Mouse (Mus musculus) left cerebral cortex, adult 8-10 months (tissue): ENCODE data around the gene Ank3. TPM values are rescaled to one million over a fixed set of nuclear protein-coding genes. Genes with fewer than 3 reads are reported as not detected.
"Not testable (repeated sequence)": the region's sequence is repeated elsewhere in the genome, so short reads cannot be mapped to it uniquely, and the experiment has no call there.

ENCODE experiments used
- DNase-seq, 2 experiments: peaks; one replicate each; pipeline ENCODE4 v3.0.0; 2022; ENCODE audit warnings: low spot score in 2 of 2
- total RNA-seq, 4 experiments: library from RNA; stranded (reverse); gene quantifications; 2 replicates each; pipeline ENCODE4 v1.2.4; 2022

Ank3 gene
- total RNA-seq, 4 experiments from 2014 or later, result 419 to 552 (median 475) TPM

DNA sequence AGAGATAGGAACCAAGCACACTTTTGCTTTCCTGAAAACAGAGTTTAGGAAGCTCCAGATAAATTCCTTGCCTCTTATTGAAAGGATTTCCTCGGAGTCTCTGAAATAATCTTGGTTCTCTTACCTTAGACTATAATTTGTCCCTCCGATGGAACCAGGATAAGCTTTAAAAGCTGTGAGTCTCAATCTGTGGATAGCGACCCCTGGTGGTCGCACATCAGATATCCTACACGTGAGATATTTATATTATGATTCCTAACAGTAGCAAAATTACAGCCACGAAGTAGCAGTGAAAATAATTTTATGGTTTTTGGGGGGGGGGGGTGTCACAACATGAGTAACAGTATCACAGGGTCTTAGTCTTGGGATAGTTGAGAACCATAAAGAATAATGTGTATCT is 491.2 kb downstream of the Ank3 start:
- DNase-seq, result no peak

DNA sequence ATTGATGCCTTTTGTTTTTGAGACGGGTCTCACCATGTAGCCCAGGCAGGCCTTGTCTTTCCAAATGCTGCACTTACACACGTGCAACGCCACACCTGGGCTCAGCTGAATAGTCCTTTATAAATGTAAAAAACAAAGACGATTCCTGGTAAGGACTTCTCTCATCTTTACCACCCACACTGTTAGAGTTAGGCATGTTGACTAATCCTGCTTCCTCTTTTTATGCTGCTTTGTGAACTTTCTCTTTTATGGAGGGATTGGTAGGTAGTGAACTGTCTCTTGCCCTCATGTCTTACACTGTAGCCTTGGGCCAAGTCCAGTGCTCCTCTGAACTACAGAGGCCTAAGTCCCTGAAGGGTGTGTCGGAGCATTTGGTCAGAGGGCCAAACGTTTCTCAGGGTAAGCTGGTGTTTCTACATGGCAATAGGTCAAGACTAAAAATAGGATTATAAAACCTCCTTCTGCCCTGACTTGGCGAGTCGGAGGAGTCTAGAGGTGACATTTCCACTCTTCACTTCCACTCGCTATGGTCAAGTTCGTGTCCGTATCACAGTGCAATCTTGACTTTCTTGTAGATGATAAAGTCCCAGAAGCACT is 491.9 kb downstream of the Ank3 start:
- no peak for DNase-seq

DNA sequence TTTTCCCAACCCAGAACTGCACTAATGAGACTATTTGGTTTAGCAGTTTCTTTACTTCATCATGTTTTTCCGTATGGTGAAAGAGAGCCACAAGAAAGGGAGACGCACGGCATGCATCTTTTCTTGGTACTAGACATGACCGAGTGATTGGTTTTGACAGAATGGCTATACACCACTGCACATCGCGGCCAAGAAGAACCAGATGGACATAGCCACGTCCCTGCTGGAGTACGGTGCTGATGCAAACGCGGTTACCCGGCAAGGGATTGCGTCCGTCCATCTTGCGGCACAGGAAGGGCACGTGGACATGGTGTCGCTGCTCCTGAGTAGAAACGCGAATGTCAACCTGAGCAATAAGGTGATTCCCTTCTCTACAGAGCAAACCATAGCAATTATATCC is 493.6 kb downstream of the Ank3 start:
- DNase-seq, result no peak

- DNase-seq, result no peak
Measured at GRCm38 (mm10) chr10:69895606-69896005, 497.0 kb downstream of the Ank3 start.

DNA sequence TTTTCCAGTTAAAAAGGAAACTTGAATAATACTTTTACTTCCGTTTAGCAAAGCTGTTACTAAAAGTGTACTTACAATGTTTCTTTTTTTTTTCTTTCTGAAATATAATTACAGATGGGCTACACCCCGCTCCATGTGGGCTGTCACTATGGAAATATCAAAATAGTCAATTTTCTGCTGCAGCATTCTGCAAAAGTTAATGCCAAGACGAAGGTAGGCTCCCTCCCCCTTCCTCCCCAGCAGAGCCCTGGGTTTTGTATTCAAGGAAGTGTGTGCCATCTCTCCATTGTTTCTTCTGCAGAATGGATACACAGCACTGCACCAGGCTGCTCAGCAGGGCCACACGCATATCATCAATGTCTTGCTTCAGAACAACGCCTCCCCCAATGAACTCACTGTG is 499.4 kb downstream of the Ank3 start:
- DNase-seq, result peak in 1 of 2 experiments; percentile 68

- no peak for DNase-seq
Measured at GRCm38 (mm10) chr10:69898821-69899220, 500.2 kb downstream of the Ank3 start.

DNA sequence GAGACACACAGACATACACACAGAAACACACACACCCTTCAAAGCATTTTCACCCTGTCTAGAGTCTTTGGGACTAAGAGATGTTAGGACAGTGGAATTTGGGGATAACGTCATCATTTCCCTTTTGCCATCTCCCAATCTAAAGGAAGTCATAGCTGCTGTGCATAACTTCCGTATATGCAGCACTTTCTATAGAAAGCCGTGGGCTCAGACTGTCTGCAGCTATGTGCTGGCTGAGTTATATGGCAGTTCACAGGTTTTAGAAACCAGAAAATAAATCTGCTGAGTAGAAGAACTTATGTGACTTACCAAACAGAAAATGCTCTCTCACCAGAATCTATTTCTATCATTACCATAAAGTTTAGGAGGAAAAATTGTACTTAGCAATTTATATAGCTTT is 501.2 kb downstream of the Ank3 start:
- DNase-seq, result no peak

- no peak for DNase-seq
Measured at GRCm38 (mm10) chr10:69902024-69902423, 503.5 kb downstream of the Ank3 start.

GRCm38 (mm10) chr10:69904321-69904720 is 505.7 kb downstream of the Ank3 start:
- no peak for DNase-seq

DNA sequence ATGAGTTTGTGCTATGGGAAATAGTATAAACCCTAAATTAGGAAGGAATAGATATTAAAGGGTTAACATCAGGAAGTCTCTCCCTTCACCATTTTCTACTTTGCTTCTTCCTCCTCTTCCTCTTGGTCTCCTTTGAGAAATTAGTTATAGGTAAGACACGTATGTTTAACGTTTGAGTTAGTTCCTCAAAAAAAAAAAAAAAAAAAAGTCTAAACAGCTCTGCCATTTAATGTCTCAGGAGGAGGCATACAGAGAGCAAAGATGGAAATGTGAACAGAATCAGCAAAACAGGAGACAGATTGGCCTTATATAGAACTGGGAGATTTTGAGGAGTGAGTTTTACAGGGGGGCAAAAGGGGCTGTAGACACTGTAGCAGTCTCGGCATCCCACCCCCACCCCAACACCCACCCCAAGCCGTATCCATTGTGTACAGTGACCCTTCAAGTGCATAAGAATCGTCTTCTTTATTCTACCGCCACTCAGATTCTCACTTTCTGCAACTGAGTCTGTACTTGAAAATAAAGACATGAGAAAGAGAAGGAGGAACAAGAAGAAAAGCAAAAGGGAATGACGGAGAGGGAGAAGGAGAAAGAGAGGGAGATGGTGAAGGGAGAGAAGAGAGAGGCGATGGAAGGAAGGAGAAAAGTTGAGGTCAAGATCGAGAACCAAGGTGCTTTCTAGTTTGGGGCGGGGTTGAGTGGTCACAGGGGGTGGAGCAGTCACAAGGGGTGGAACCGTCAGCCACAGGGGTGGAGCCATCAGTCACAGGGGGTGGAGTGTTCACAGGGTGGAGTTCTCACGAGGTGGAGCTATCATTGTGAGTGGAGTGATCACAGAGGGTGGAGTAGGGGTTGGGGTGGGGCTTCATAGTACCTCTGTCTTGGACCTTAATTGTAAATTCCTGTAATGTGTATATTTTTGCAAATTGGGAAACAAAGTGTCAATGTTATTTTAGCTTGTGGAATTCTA is 509.5 kb downstream of the Ank3 start:
- DNase-seq, result no peak

DNA sequence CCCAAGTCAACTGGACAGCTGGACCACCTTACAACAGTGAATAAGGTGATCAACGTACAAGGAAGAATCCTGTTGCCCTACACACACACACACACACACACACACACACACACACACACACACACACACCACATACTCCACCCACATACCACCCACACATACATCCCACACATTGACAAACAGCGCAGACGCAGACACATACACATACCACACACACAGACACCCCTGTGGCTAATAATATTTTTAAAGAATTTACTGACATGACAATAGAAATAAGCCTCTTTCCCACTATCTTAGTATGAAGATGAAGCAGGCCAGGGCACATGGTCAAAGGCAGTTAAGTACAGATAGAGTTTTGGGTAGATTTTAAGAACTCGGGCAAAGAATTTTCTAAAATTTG is 511.3 kb downstream of the Ank3 start:
- no peak for DNase-seq

DNA sequence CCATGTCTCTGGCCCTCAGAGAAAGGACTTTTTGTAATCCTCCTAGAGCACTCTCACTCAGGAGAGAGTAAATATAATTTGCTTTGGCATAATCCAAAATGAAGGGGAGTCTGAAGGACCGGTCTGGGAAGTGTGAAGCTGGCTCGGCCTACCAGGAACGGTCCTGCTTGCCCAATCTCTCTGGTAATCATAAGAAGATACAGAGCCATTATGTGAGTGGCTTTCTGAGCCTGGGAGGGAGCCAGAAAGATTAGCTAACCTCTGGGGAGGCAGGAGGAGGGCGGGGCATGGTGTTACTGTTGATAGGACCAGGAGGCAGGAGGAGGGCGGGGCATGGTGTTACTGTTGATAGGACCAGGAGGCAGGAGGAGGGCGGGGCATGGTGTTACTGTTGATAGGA is 511.7 kb downstream of the Ank3 start:
- DNase-seq, result not testable (repeated sequence)

GRCm38 (mm10) chr10:69910726-69911125 is 512.2 kb downstream of the Ank3 start:
- DNase-seq, result not testable (repeated sequence)

DNA sequence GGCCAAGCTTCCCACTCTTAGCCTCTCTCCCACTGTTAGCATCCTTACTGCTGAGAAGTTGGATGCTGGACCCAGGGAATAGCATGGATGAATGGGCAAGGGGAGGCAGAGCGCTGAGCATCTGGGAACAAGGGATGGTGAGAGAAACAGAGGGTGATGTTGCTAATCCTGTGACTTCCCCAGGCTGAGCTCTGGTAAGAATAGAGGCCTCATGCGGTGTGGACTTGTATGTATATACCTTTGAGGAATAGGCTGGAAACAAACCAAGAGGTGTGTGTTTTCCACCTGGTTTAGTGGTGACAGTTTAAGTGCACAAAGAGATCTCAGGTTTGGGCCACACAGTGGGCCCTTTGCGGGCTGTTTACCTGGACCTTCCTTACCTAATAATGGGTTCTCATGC is 517.0 kb downstream of the Ank3 start:
- no peak for DNase-seq

DNA sequence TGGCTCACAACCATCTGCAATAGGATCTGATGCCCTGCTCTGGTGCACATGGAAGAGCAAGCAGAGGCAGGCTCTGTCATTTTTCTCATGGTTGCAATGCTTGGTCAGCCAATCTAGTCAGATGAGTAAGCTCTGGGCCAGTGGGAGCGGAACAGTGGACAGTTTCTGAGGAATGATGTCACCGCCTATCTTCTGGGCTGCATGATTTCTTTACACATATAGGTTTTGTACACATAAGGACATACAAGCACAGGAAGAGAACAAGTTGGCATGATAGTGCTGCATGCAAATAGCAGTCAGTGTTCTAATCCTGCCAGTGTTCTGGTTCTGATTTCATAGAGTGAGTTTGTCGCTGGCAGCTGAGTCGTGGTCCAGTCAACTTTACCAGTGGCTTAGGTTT is 517.6 kb downstream of the Ank3 start:
- DNase-seq, result no peak

GRCm38 (mm10) chr10:69916689-69917435 is 518.3 kb downstream of the Ank3 start:
- DNase-seq, result no peak

- DNase-seq, result no peak
Measured at GRCm38 (mm10) chr10:69917711-69918110, 519.1 kb downstream of the Ank3 start.

GRCm38 (mm10) chr10:69918461-69919151 is 520.0 kb downstream of the Ank3 start:
- DNase-seq, result no peak

- DNase-seq, result no peak
Measured at GRCm38 (mm10) chr10:69919152-69919492, 520.5 kb downstream of the Ank3 start.

DNA sequence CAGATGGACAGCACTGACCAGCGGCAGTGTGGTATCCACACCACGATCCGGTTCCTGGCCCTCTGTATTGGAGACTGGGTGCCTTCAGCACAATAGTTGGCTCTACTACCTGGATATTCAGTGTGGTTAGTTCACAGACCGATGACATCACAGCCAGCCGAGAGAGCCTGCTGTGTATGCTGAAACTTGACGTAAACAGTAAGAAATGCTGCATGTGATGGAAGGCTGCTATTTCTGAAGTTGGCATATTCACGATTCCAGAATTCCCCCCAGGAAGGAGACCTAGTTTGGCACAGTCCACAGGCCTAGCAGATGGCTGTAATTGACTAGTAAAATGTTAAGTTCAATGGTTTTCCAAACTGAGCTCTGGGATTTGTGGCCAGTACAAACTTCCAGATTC is 521.2 kb downstream of the Ank3 start:
- no peak for DNase-seq

GRCm38 (mm10) chr10:69922076-69922475 is 523.5 kb downstream of the Ank3 start:
- no peak for DNase-seq

- no peak for DNase-seq
Measured at GRCm38 (mm10) chr10:69923801-69924200, 525.2 kb downstream of the Ank3 start.
